Mouse (Mus musculus): Measurements from ENCODE around the gene E2f6. TPM values are rescaled to one million over a fixed set of nuclear protein-coding genes. Genes with fewer than 3 reads are reported as not detected.

The E2f6 gene
- total and polyA plus RNA-seq, 2 experiments from 2014 or later = 20.0 to 21.2 TPM

DNA sequence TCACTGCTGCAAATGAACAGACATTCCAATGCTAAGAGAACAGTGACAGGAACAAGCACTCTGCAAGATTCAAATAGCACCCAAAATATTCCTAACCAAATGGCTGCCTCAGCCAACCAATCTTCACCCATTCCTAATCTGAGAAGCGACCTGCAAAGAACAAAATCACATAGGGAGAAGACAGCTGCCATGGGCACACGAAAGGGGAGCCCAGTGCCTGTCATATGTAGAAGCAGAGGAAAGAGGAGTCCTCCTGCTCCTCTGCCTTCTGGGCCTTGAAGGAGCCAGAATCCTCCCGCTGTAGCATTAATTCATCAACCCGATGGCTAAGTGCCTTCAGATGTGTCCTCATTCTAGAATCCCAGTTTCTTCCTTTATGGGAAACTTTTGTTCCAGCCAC lies 73.8 kb downstream of the E2f6 start:
- Histone ChIP-seq H3K9ac (replicated peaks; ENCODE audit: low read length) (no peak overlapping the region), H3K4me3 (ENCODE audit: low read length) (no peak overlapping the region), H3K27me3 (ENCODE audit: insufficient read depth, low read length) (no peaks in the 10 kb centered on the region), H3K4me1 (ENCODE audit: insufficient read depth, low read length) (no peaks in the 10 kb centered on the region), H3K9me3 (ENCODE audit: low read length) (no peaks in the 10 kb centered on the region), H3K27ac (no peak overlapping the region), H3K36me3 (ENCODE audit: insufficient read depth, low read length) (no peaks in the 10 kb centered on the region), H3K4me2 (ENCODE audit: low read depth, low read length) (no peak overlapping the region)
- no peak for TF ChIP-seq CTCF (IDR thresholded peaks at IDR 0.05; ENCODE audit: low read depth)
- WGBS = 95% methylated on average over 4 of the region's 4 CpGs
- ATAC-seq = no peak
- DNase-seq (ENCODE audit: low spot score) = no peak

DNA sequence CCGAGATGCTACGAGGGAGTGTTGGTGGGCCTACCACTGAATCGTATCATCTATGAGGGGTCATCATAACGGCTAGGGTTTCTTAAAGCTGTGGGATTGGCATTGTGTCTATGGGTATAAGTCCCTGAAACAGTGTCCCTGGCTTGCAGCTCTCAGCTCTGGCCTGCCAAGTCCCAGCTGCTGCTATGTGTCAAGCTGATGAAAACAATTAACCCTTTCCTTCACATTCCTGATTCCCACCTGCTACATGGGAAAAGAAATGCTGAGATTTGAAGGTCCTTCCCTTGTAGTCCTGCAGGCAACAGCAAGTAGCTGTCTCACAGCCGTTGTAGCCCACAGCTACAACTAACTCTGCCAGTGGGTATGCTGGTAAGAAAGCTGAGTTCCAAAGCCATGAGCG lies 75.6 kb downstream of the E2f6 start:
- Histone ChIP-seq H3K9ac (replicated peaks; ENCODE audit: low read length) (no peak overlapping the region), H3K4me3 (ENCODE audit: low read length) (no peak overlapping the region), H3K27me3 (ENCODE audit: insufficient read depth, low read length) (no peaks in the 10 kb centered on the region), H3K4me1 (ENCODE audit: insufficient read depth, low read length) (no peaks in the 10 kb centered on the region), H3K4me2 (ENCODE audit: low read depth, low read length) (no peak overlapping the region), H3K27ac (no peak overlapping the region), H3K36me3 (ENCODE audit: insufficient read depth, low read length) (no peaks in the 10 kb centered on the region), H3K9me3 (ENCODE audit: low read length) (no peaks in the 10 kb centered on the region)
- ATAC-seq (no peak), DNase-seq (ENCODE audit: low spot score) (no peak)
- TF ChIP-seq CTCF (IDR thresholded peaks at IDR 0.05; ENCODE audit: low read depth) = no peak
- WGBS = 84% methylated on average over 6 of the region's 6 CpGs

Small RNA genes lying within 50 kb of the gene (microRNA-seq; reads per million reads assigned to microRNA genes)
- 0 reads per million in 2 experiments for gene Gm44305

Other genes starting within 250 kb of the E2f6 start
- gene Lpin1, start 200.0 kb upstream of the E2f6 start, total RNA-seq (2014; rRNA removed) = 17.9 and 21.9 TPM in 2 replicates
- 9.4 and 9.8 TPM in 2 replicates for gene Lpin1, start 200.0 kb upstream of the E2f6 start, polyA plus RNA-seq (2015; fragmentation: Nextera tagmentation; extraction: Ambion mirVana)
- gene Ntsr2, start 157.6 kb upstream of the E2f6 start, total RNA-seq (2014; rRNA removed) = 30.8 and 34.2 TPM in 2 replicates
- gene Ntsr2, start 157.6 kb upstream of the E2f6 start, polyA plus RNA-seq (2015; fragmentation: Nextera tagmentation; extraction: Ambion mirVana) = 22.6 and 25.8 TPM in 2 replicates
- gene Greb1, start 10.1 kb upstream of the E2f6 start, total RNA-seq (2014; rRNA removed) = 0.86 and 2.1 TPM in 2 replicates
- gene Greb1, start 10.1 kb upstream of the E2f6 start, polyA plus RNA-seq (2015; fragmentation: Nextera tagmentation; extraction: Ambion mirVana) = 0.32 and 0.33 TPM in 2 replicates
- 20.4 and 20.9 TPM in 2 replicates for gene Rock2, start 83.9 kb downstream of the E2f6 start, total RNA-seq (2014; rRNA removed)
- gene Rock2, start 83.9 kb downstream of the E2f6 start, polyA plus RNA-seq (2015; fragmentation: Nextera tagmentation; extraction: Ambion mirVana) = 12.2 and 12.7 TPM in 2 replicates
- 2.6 and 4.3 TPM in 2 replicates for gene Pqlc3, start 189.4 kb downstream of the E2f6 start, total RNA-seq (2014; rRNA removed)
- gene Pqlc3, start 189.4 kb downstream of the E2f6 start, polyA plus RNA-seq (2015; fragmentation: Nextera tagmentation; extraction: Ambion mirVana) = 2.2 and 2.5 TPM in 2 replicates
- 7.5 and 8.6 TPM in 2 replicates for gene 2410004P03Rik, start 200.8 kb downstream of the E2f6 start, total RNA-seq (2014; rRNA removed)
- 7.8 and 10.4 TPM in 2 replicates for gene 2410004P03Rik, start 200.8 kb downstream of the E2f6 start, polyA plus RNA-seq (2015; fragmentation: Nextera tagmentation; extraction: Ambion mirVana)

Measured in hindbrain, postnatal 0 days (tissue).